Mouse (Mus musculus): ENCODE data around the gene Cpa1. TPM values are rescaled to one million over a fixed set of nuclear protein-coding genes. Genes with fewer than 3 reads are reported as not detected.

The Cpa1 gene
- polyA plus RNA-seq, 1 experiment from 2014 or later = 1.9 TPM

GRCm38 (mm10) chr6:30667585-30667984 is 28.6 kb downstream of the Cpa1 start:
- no peak overlapping the region for H3K27ac ChIP-seq (ENCODE audit: low read depth)
- ATAC-seq (ENCODE audit: insufficient read depth) (no peak), DNase-seq (no peak)
- H3K27me3 ChIP-seq (ENCODE audit: insufficient read depth, low read length) = no peaks in the 10 kb centered on the region
- H3K9ac ChIP-seq = no peak overlapping the region
- H3K4me2 ChIP-seq = no peak overlapping the region
- TF ChIP-seq CTCF (IDR thresholded peaks at IDR 0.05; ENCODE audit: low read depth) = no peak
- 47% methylated on average over 5 of the region's 5 CpGs for WGBS
- peaks cover 14% of the 10 kb centered on the region for H3K4me1 ChIP-seq (ENCODE audit: insufficient read depth)
- H3K36me3 ChIP-seq (ENCODE audit: insufficient read depth) = no peaks in the 10 kb centered on the region
- no peak overlapping the region for H3K4me3 ChIP-seq (ENCODE audit: low read depth, low read length)
- no peaks in the 10 kb centered on the region for H3K9me3 ChIP-seq (ENCODE audit: low read depth, low read length)

GRCm38 (mm10) chr6:30671696-30672095 is 32.7 kb downstream of the Cpa1 start:
- 78% methylated on average over 5 of the region's 5 CpGs for WGBS
- DNase-seq = no peak
- Histone ChIP-seq H3K4me3 (ENCODE audit: low read depth, low read length) (no peak overlapping the region), H3K27me3 (ENCODE audit: insufficient read depth, low read length) (no peaks in the 10 kb centered on the region), H3K4me2 (no peak overlapping the region), H3K27ac (ENCODE audit: low read depth) (no peak overlapping the region), H3K9ac (no peak overlapping the region), H3K36me3 (ENCODE audit: insufficient read depth) (no peaks in the 10 kb centered on the region), H3K4me1 (ENCODE audit: insufficient read depth) (peaks cover 25% of the 10 kb centered on the region), H3K9me3 (ENCODE audit: low read depth, low read length) (no peaks in the 10 kb centered on the region)
- no peak for ATAC-seq (ENCODE audit: insufficient read depth)
- no peak for TF ChIP-seq CTCF (IDR thresholded peaks at IDR 0.05; ENCODE audit: low read depth)

- no peaks in the 10 kb centered on the region for H3K9me3 ChIP-seq (ENCODE audit: low read depth, low read length)
- ATAC-seq (ENCODE audit: insufficient read depth) (peak; percentile 78), DNase-seq (peak; percentile 81)
- no peaks in the 10 kb centered on the region for H3K27me3 ChIP-seq (ENCODE audit: insufficient read depth, low read length)
- peaks cover 28% of the 10 kb centered on the region for H3K4me1 ChIP-seq (ENCODE audit: insufficient read depth)
- H3K4me3 ChIP-seq (ENCODE audit: low read depth, low read length) = no peak overlapping the region
- TF ChIP-seq CTCF (IDR thresholded peaks at IDR 0.05; ENCODE audit: low read depth) = no peak
- peak overlapping the region; percentile 49 for H3K4me2 ChIP-seq
- H3K27ac ChIP-seq (ENCODE audit: low read depth) = peak overlapping the region; percentile 89
- 14% methylated on average over 14 of the region's 14 CpGs for WGBS
- H3K9ac ChIP-seq = 0 out of 2 replicates have a peak overlapping the region, but pooled peaks have one; percentile 7
- no peaks in the 10 kb centered on the region for H3K36me3 ChIP-seq (ENCODE audit: insufficient read depth)
Measured at GRCm38 (mm10) chr6:30673764-30674561, 34.9 kb downstream of the Cpa1 start.

GRCm38 (mm10) chr6:30674714-30675280 is 35.8 kb downstream of the Cpa1 start:
- ATAC-seq (ENCODE audit: insufficient read depth) = peak; percentile 74
- H3K4me1 ChIP-seq (ENCODE audit: insufficient read depth) = peaks cover 35% of the 10 kb centered on the region

GRCm38 (mm10) chr6:30675281-30675771 is 36.3 kb downstream of the Cpa1 start:
- H3K27me3 ChIP-seq (ENCODE audit: insufficient read depth, low read length) = no peaks in the 10 kb centered on the region
- H3K27ac ChIP-seq (ENCODE audit: low read depth) = peak overlapping the region; percentile 89
- H3K4me2 ChIP-seq = peak overlapping the region; percentile 49
- WGBS = 16% methylated on average over 11 of the region's 11 CpGs
- H3K4me3 ChIP-seq (ENCODE audit: low read depth, low read length) = no peak overlapping the region
- no peaks in the 10 kb centered on the region for H3K9me3 ChIP-seq (ENCODE audit: low read depth, low read length)
- H3K9ac ChIP-seq = peak overlapping the region; percentile 30
- ATAC-seq (ENCODE audit: insufficient read depth) (peak; percentile 60), DNase-seq (peak; percentile 61)
- no peaks in the 10 kb centered on the region for H3K36me3 ChIP-seq (ENCODE audit: insufficient read depth)
- peaks cover 39% of the 10 kb centered on the region for H3K4me1 ChIP-seq (ENCODE audit: insufficient read depth)
- TF ChIP-seq CTCF (IDR thresholded peaks at IDR 0.05; ENCODE audit: low read depth) = no peak

More at GRCm38 (mm10) chr6:30674714-30675280, 35.8 kb downstream of the Cpa1 start:
- Histone ChIP-seq H3K27me3 (ENCODE audit: insufficient read depth, low read length) (no peaks in the 10 kb centered on the region), H3K9me3 (ENCODE audit: low read depth, low read length) (no peaks in the 10 kb centered on the region), H3K4me3 (ENCODE audit: low read depth, low read length) (no peak overlapping the region), H3K4me2 (peak overlapping the region; percentile 49), H3K9ac (peak overlapping the region; percentile 30; the same call in 1 of the 2 replicates), H3K27ac (ENCODE audit: low read depth) (peak overlapping the region; percentile 89), H3K36me3 (ENCODE audit: insufficient read depth) (no peaks in the 10 kb centered on the region)
- 28% methylated on average over 9 of the region's 9 CpGs for WGBS
- peak; percentile 81 for DNase-seq
- TF ChIP-seq CTCF (IDR thresholded peaks at IDR 0.05; ENCODE audit: low read depth) = no peak

- Histone ChIP-seq H3K9ac (no peak overlapping the region), H3K36me3 (ENCODE audit: insufficient read depth) (no peaks in the 10 kb centered on the region), H3K27me3 (ENCODE audit: insufficient read depth, low read length) (no peaks in the 10 kb centered on the region), H3K9me3 (ENCODE audit: low read depth, low read length) (no peaks in the 10 kb centered on the region), H3K27ac (ENCODE audit: low read depth) (no peak overlapping the region), H3K4me3 (ENCODE audit: low read depth, low read length) (no peak overlapping the region), H3K4me2 (no peak overlapping the region), H3K4me1 (ENCODE audit: insufficient read depth) (peaks cover 39% of the 10 kb centered on the region)
- WGBS = 69% methylated on average over 6 of the region's 6 CpGs
- DNase-seq (no peak), ATAC-seq (ENCODE audit: insufficient read depth) (no peak)
- TF ChIP-seq CTCF (IDR thresholded peaks at IDR 0.05; ENCODE audit: low read depth) = no peak
Measured at GRCm38 (mm10) chr6:30676506-30676905, 37.5 kb downstream of the Cpa1 start.

GRCm38 (mm10) chr6:30677591-30677990 is 38.6 kb downstream of the Cpa1 start:
- Histone ChIP-seq H3K4me2 (no peak overlapping the region), H3K9me3 (ENCODE audit: low read depth, low read length) (no peaks in the 10 kb centered on the region), H3K4me1 (ENCODE audit: insufficient read depth) (peaks cover 42% of the 10 kb centered on the region), H3K9ac (no peak overlapping the region), H3K4me3 (ENCODE audit: low read depth, low read length) (no peak overlapping the region), H3K27ac (ENCODE audit: low read depth) (no peak overlapping the region), H3K27me3 (ENCODE audit: insufficient read depth, low read length) (no peaks in the 10 kb centered on the region), H3K36me3 (ENCODE audit: insufficient read depth) (no peaks in the 10 kb centered on the region)
- ATAC-seq (ENCODE audit: insufficient read depth) = no peak
- TF ChIP-seq CTCF (IDR thresholded peaks at IDR 0.05; ENCODE audit: low read depth) = no peak
- DNase-seq = no peak
- 60% methylated on average over 9 of the region's 9 CpGs for WGBS
